Mouse (Mus musculus): ENCODE measurements around the gene Garem2.
A peak's percentile ranks its signal among the peaks of the same experiment; 100 is the strongest.

DNA sequence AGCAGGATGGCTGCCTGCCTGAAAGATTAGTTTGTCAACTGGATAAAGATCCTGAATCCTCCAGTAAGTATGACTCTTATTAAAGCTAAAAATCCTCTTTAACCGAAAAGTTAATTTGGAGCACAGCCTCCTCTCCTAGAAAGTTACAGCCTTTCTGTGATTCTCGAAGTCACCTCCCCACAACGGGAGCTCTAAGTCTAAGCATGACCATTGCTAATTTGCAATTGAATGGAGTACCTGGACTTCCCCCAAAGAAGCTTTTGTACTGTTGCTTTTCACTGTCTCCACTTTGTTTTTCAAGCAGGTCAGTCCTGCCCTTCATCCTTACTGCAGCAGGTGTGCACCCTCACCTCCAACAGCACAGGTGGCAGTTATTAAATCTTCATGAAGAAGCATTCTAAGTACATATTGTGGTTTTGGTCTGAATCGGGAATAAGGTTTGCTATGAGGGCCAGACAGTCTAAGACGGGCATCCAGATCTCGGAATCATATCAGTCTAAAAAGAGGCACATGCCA is 46.7 kb upstream of the Garem2 start:
- TF ChIP-seq HCFC1 (IDR thresholded peaks at IDR 0.05; ENCODE audit: borderline replicate concordance, insufficient read depth, low read length) (no peak), MAFK (IDR thresholded peaks at IDR 0.05; ENCODE audit: insufficient read depth, low read depth, low read length) (no peak), ZNF384 (IDR thresholded peaks at IDR 0.05; ENCODE audit: low read depth, low read length) (peak; percentile 80)
